Comparison of ENCODE assay signal across 23 mouse cellular contexts in the genomic region with DNA sequence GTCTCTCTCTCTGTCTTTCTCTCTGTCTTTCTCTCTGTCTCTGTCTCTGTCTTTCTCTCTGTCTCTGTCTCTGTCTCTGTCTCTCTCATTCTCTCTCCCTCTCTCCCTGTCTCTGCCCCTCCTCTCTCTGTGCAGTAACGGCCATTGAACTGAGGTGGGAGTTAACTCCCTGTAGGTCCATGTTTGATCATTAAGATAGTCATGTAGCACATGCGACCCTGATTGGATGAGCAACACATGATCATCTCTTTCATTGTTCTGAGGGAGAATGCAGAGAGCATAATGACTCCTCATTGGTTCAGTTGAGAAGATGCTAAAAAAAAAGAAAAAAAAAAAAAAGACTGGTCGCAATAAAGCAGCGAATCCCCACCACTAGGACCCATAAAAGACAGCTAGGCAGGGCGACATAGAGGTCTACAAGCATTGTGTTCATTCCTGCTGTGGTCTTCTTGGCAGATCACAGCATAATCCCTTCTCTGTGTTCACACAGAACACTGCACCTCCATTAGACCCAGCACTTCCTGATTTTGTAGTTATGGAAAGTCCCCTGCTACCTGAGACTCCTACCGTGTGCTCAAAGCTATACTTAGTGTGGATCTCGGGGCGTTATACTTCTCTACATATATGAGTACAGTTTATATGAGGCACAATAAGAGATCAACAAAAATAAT. TPM values are rescaled to one million over a fixed set of nuclear protein-coding genes. Genes with fewer than 3 reads are reported as not detected.
A peak's percentile ranks its signal among the peaks of the same experiment; 100 is the strongest.
DNase-seq lines count a peak whose midpoint lies in the region; ATAC-seq lines count a peak whose summit lies in the region.
"Had no signal": no experiment of that assay in that cellular context is flagged by ENCODE, and none has a peak within 500 bp of the region (broad histone marks: within the 10 kb centered on the region; RNA-seq: fewer than 3 reads in every experiment).

No protein-coding gene starts in this region.

- no peak overlapping the region for H3K4me3 ChIP-seq in liver, embryonic 11.5 days (ENCODE audit: low read depth, low read length)
- H3K4me3 ChIP-seq in erythroblast, embryonic 14.5 days (replicated peaks), result peak overlapping the region; percentile 56
- 0 out of 2 replicates have a peak overlapping the region, but pooled peaks have one; percentile 12 for H3K4me3 ChIP-seq in liver, embryonic 15.5 days (replicated peaks)
- H3K4me3 ChIP-seq: embryonic facial prominence, embryonic 13.5 days; forebrain, embryonic 10.5 days; heart, embryonic 13.5 days; layer of hippocampus, adult 2 months; limb, embryonic 15.5 days; midbrain, embryonic 13.5 days had no signal

- H3K27ac ChIP-seq in liver, embryonic 11.5 days (ENCODE audit: low read depth, low read length), result peak overlapping the region; percentile 84
- peak overlapping the region; percentile 78 for H3K27ac ChIP-seq in liver, embryonic 15.5 days (replicated peaks)
- H3K27ac ChIP-seq: embryonic facial prominence, embryonic 13.5 days; forebrain, embryonic 10.5 days; heart, embryonic 13.5 days; layer of hippocampus, adult 2 months; limb, embryonic 15.5 days; midbrain, embryonic 13.5 days had no signal

- DNase-seq in liver, embryonic 11.5 days (ENCODE audit: low spot score), result no peak
- DNase-seq in liver, result no peak
- peak; percentile 72 for DNase-seq in splenic B cell, adult 2 months (ENCODE audit: low read depth, low spot score)
- DNase-seq in frontal cortex, postnatal 25 days (ENCODE audit: low spot score in 2 of 2), result no peak
- no peak for DNase-seq in cerebellum, adult 11 months
- DNase-seq in adrenal gland, adult 2 months, result no peak
- DNase-seq: adrenal gland, postnatal 10 days; cerebellum, adult 9-11 months; gastrocnemius, postnatal 10 days; heart, adult 11 months; kidney, adult 2 months; kidney, postnatal 10 days; thymus, postnatal 4 days had no signal

- H3K36me3 ChIP-seq in liver, embryonic 11.5 days (ENCODE audit: control insufficient read depth, insufficient read depth, low read length), result no peaks in the 10 kb centered on the region
- H3K36me3 ChIP-seq in erythroblast, embryonic 14.5 days (ENCODE audit: control insufficient read depth), result no peaks in the 10 kb centered on the region
- H3K36me3 ChIP-seq in liver, embryonic 15.5 days (replicated peaks), result no peaks in the 10 kb centered on the region
- no peaks in the 10 kb centered on the region for H3K36me3 ChIP-seq in splenic B cell, adult 2 months (ENCODE audit: control insufficient read depth, insufficient read depth, low read length, poor library complexity, severe bottlenecking)
- H3K36me3 ChIP-seq: embryonic facial prominence, embryonic 13.5 days; forebrain, embryonic 10.5 days; heart, embryonic 13.5 days; limb, embryonic 15.5 days; midbrain, embryonic 13.5 days had no signal

- 76% methylated on average over 8 of the region's 8 CpGs for WGBS in liver, embryonic 11.5 days
- 46% methylated on average over 8 of the region's 8 CpGs for WGBS in liver, embryonic 15.5 days (ENCODE audit: insufficient replicate concordance)

- no peaks in the 10 kb centered on the region for H3K9me3 ChIP-seq in liver, embryonic 11.5 days (ENCODE audit: control insufficient read depth, low read length)
- H3K9me3 ChIP-seq in erythroblast, embryonic 14.5 days (ENCODE audit: control insufficient read depth, low read length), result no peaks in the 10 kb centered on the region
- no peaks in the 10 kb centered on the region for H3K9me3 ChIP-seq in liver, embryonic 15.5 days (replicated peaks)
- H3K9me3 ChIP-seq: embryonic facial prominence, embryonic 13.5 days; forebrain, embryonic 10.5 days; heart, embryonic 13.5 days; limb, embryonic 15.5 days; midbrain, embryonic 13.5 days had no signal

- peak overlapping the region; percentile 31; the same call in 1 of the 2 replicates for H3K9ac ChIP-seq in liver, embryonic 11.5 days (ENCODE audit: low read depth, low read length)
- no peak overlapping the region; the same call in 1 of the 2 replicates for H3K9ac ChIP-seq in liver, embryonic 15.5 days
- H3K9ac ChIP-seq: embryonic facial prominence, embryonic 13.5 days; limb, embryonic 15.5 days; midbrain, embryonic 13.5 days had no signal

- peak overlapping the region; percentile 48 for H3K4me2 ChIP-seq in liver, embryonic 11.5 days
- H3K4me2 ChIP-seq in liver, embryonic 15.5 days, result peak overlapping the region; percentile 48
- H3K4me2 ChIP-seq: embryonic facial prominence, embryonic 13.5 days; heart, embryonic 13.5 days; limb, embryonic 15.5 days; midbrain, embryonic 13.5 days had no signal

- peaks cover 5% of the 10 kb centered on the region; the same call in 1 of the 2 replicates for H3K4me1 ChIP-seq in liver, embryonic 11.5 days (replicated peaks; ENCODE audit: control insufficient read depth, insufficient read depth, low read length)
- H3K4me1 ChIP-seq in erythroblast, embryonic 14.5 days (ENCODE audit: control insufficient read depth), result peaks cover 48% of the 10 kb centered on the region
- peaks cover 47% of the 10 kb centered on the region for H3K4me1 ChIP-seq in liver, embryonic 15.5 days (replicated peaks)
- H3K4me1 ChIP-seq: embryonic facial prominence, embryonic 13.5 days; forebrain, embryonic 10.5 days; limb, embryonic 15.5 days; midbrain, embryonic 13.5 days had no signal

- no peaks in the 10 kb centered on the region for H3K27me3 ChIP-seq in liver, embryonic 11.5 days (replicated peaks; ENCODE audit: control insufficient read depth, insufficient read depth, low read length)
- H3K27me3 ChIP-seq in erythroblast, embryonic 14.5 days (ENCODE audit: control insufficient read depth), result no peaks in the 10 kb centered on the region
- no peaks in the 10 kb centered on the region for H3K27me3 ChIP-seq in liver, embryonic 15.5 days
- H3K27me3 ChIP-seq in splenic B cell, adult 2 months (ENCODE audit: control insufficient read depth, insufficient read depth, low read length, poor library complexity, severe bottlenecking), result no peaks in the 10 kb centered on the region
- H3K27me3 ChIP-seq: embryonic facial prominence, embryonic 13.5 days; heart, embryonic 13.5 days; limb, embryonic 15.5 days; midbrain, embryonic 13.5 days had no signal

- ATAC-seq in liver, embryonic 11.5 days (replicated peaks; ENCODE audit: low FRiP score), result peak; percentile 47
- peak; percentile 52 for ATAC-seq in liver, embryonic 15.5 days (ENCODE audit: insufficient read depth)
- ATAC-seq: hindbrain, embryonic 16.5 days; lung, postnatal 0 days; midbrain, embryonic 13.5 days had no signal

RNA-seq across cellular contexts. Expression of a gene that starts 11.5 kb away (rescaled TPM):
- 39.2 and 44.0 TPM in 2 replicates for polyA plus RNA-seq in liver, embryonic 11.5 days (2014; fragmentation: Nextera tagmentation; extraction: Ambion mirVana)
- 2.2 and 2.3 TPM in 2 replicates for polyA plus RNA-seq in erythroblast, embryonic 14.5 days (2012)
- polyA plus RNA-seq in liver, embryonic 15.5 days (2015; fragmentation: Nextera tagmentation; extraction: Ambion mirVana), result 14.3 and 15.7 TPM in 2 replicates
- 10 to 100 TPM; 18.0 to 25.7 TPM for total RNA-seq in adrenal gland, adult 2 months (2021)
- polyA plus RNA-seq in adrenal gland, adult 2 months (2012; rRNA removed), result 21.8 and 22.6 TPM in 2 replicates
